8 mouse cellular contexts compared by ENCODE assay signal in the genomic region with DNA sequence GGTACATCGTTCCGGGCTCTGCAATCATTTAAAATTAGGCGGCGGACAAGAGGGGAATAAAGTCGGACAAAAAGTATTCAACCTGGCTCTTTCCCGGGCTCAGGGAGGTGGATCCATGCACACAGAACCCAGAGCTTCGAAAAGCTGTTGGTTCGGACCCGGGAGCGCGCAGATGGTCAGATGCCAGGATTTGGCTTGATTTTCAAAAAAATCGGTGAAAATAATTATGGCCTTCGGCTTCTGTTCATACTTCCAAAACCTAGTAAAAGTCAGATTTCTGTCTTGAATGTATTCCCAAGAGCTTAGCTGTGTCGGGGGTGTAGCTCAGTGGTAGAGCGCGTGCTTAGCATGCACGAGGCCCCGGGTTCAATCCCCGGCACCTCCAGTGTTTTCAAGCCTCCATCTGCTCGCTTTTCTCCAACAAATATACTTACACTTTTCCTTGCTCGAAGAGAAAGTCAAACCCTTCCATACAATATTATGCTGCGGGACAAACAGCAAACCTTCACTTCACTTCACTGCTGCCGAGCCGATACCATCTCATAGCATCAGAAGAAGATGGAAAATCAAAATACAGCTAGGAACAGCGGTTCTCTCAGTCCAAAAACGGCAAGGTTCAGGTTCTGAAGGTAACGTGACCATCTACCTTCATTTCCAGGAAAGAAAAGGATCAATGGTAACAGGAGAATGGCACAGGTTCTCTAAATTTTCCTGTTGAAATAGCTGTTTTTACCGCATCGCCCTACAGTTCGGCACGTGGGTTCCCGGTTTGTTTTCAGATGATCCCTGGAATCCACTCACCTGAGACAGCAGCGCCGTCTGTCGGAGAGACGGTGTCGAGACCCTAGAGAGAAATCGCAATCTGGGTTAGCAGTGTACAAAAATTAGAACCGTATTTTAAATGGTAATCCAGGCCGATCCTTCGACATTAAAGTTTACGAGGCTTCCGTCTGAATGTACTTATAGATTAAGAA. TPM values are rescaled to one million over a fixed set of nuclear protein-coding genes. Genes with fewer than 3 reads are reported as not detected.
DNase-seq lines count a peak whose midpoint lies in the region; ATAC-seq lines count a peak whose summit lies in the region.

No protein-coding gene starts in this region.

- under 1% methylated on average over 43 of the region's 43 CpGs for WGBS in intestine, embryonic 15.5 days

- peak; percentile 72 for DNase-seq in adrenal gland, adult 8-10 months
- DNase-seq in embryo, embryonic 11.5 days (ENCODE audit: low read depth, low spot score) = peak; percentile 79
- DNase-seq in gastrocnemius, postnatal 36 days = peak; percentile 53 to 62
- peak; percentile 90 to 94 for DNase-seq in left cerebral cortex, postnatal 25 days (ENCODE audit: low spot score in 2 of 2)
- DNase-seq in mesoderm, embryonic 11.5 days (ENCODE audit: low read depth, low spot score) = peak; percentile 91
- DNase-seq in right cerebral cortex, postnatal 25 days = peak; percentile 82

- intact Hi-C loops in gastrocnemius, postnatal 36 days (cut with DNase I) = loop anchor here (5.0 kb wide), 1 partner anchor 72 kb away; no protein-coding TSS in a partner anchor
- intact Hi-C loops in left cerebral cortex, postnatal 25 days (cut with DNase I) = loop anchor here (1.0 to 2.0 kb wide), 3 partner anchors 34 to 93 kb away; no protein-coding TSS in a partner anchor

- no peaks in the 10 kb centered on the region for H3K9me3 ChIP-seq in intestine, embryonic 15.5 days

- ATAC-seq in intestine, embryonic 15.5 days = peak; percentile 97
- no peak for ATAC-seq in activated CD4-positive, CD25-positive, alpha-beta regulatory T cell, adult 4 months

- H3K27me3 ChIP-seq in intestine, embryonic 15.5 days (replicated peaks) = no peaks in the 10 kb centered on the region

- H3K9ac ChIP-seq in intestine, embryonic 15.5 days = peak overlapping the region; percentile 39

- no peaks in the 10 kb centered on the region for H3K36me3 ChIP-seq in intestine, embryonic 15.5 days

- no peak overlapping the region for H3K27ac ChIP-seq in intestine, embryonic 15.5 days

- H3K4me3 ChIP-seq in intestine, embryonic 15.5 days (replicated peaks) = peak overlapping the region; percentile 47

- H3K4me1 ChIP-seq in intestine, embryonic 15.5 days (replicated peaks) = no peaks in the 10 kb centered on the region

- peak overlapping the region; percentile 65 for H3K4me2 ChIP-seq in intestine, embryonic 15.5 days (replicated peaks)

RNA-seq across cellular contexts. Expression of gene Trim27, which starts 54.8 kb away (rescaled TPM):
- total RNA-seq in adrenal gland, adult 8-10 months (2022) = 10 to 100 TPM; 46.8 to 54.3 (median 52.6) TPM
- total RNA-seq in gastrocnemius, postnatal 36 days (2021) = 10 to 100 TPM; 19.8 to 20.7 TPM
- 155 and 156 TPM in 2 replicates for polyA plus RNA-seq in intestine, embryonic 15.5 days (2015; fragmentation: Nextera tagmentation; extraction: Ambion mirVana)
- 10 to 100 TPM; 34.3 to 41.2 TPM for total RNA-seq in left cerebral cortex, postnatal 25 days (2021)
- polyA plus RNA-seq in activated CD4-positive, CD25-positive, alpha-beta regulatory T cell, adult 4 months (2017; shearing (Covaris generic)) = 10 to 100 TPM; 16.2 to 18.4 TPM

RNA-seq across cellular contexts. Expression of gene Gpx5, which starts 58.5 kb away (rescaled TPM):
- not detected for total RNA-seq in adrenal gland, adult 8-10 months (2022)
- total RNA-seq in gastrocnemius, postnatal 36 days (2021) = not detected
- not detected in 2 replicates for polyA plus RNA-seq in intestine, embryonic 15.5 days (2015; fragmentation: Nextera tagmentation; extraction: Ambion mirVana)
- total RNA-seq in left cerebral cortex, postnatal 25 days (2021) = not detected
- polyA plus RNA-seq in activated CD4-positive, CD25-positive, alpha-beta regulatory T cell, adult 4 months (2017; shearing (Covaris generic)) = not detected
